12 mouse cellular contexts compared by ENCODE assay signal in the genomic region with DNA sequence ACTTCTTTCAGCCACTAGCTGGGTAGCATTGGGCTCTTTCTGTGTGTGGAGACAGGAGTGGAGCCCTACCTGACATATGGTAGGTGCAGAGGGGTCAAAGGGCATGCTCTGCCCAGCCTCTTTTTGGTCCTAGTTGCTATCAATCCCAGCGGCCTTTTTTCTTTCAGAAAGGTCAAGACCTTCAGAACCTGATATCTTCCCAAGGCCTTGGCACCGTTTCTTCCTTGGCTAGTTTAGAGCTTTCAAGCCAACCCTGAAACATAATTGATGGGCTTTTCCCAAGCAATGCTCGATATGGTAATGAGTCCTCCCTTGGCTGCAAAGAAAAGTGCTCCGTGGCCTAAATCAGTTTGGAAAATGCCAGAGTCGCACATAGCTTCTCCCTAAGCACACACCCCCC.
"Had no signal": no experiment of that assay in that cellular context is flagged by ENCODE, and none has a peak within 500 bp of the region (broad histone marks: within the 10 kb centered on the region; RNA-seq: fewer than 3 reads in every experiment).

No protein-coding gene starts in this region.

- H3K27ac ChIP-seq: kidney, embryonic 15.5 days; limb, embryonic 12.5 days; liver, embryonic 14.5 days had no signal

- H3K4me3 ChIP-seq: kidney, embryonic 15.5 days; limb, embryonic 12.5 days; myocyte had no signal

- DNase-seq: kidney, adult 2 months; kidney, postnatal 36 days; lung, adult 18-20 months; lung, postnatal 36 days; midbrain, embryonic 14.5 days; spleen, adult 18-20 months; thymus, adult 18-20 months; thymus, postnatal 14 days had no signal
